Mouse (Mus musculus) adrenal gland, adult 18-20 months (tissue): ENCODE measurements around the gene Zfp12. TPM values are rescaled to one million over a fixed set of nuclear protein-coding genes. Genes with fewer than 3 reads are reported as not detected.

Experiments used
- DNase-seq, 2 experiments: peaks; one replicate each; pipeline ENCODE4 v3.0.0; 2021 to 2022; ENCODE audit warnings: low spot score in 2 of 2
- total RNA-seq, 2 experiments: library from RNA; stranded (reverse); gene quantifications; 1 replicate in 1 of 2; 2 replicates in 1 of 2; pipeline ENCODE4 v1.2.3; 2021

Zfp12 gene
- total RNA-seq, 2 experiments from 2014 or later, result 21.2 to 22.1 TPM

GRCm38 (mm10) chr5:143264689-143265088 lies 29.7 kb downstream of the Zfp12 start:
- DNase-seq, result no peak

GRCm38 (mm10) chr5:143265409-143265808 lies 30.4 kb downstream of the Zfp12 start:
- DNase-seq, result no peak

DNA sequence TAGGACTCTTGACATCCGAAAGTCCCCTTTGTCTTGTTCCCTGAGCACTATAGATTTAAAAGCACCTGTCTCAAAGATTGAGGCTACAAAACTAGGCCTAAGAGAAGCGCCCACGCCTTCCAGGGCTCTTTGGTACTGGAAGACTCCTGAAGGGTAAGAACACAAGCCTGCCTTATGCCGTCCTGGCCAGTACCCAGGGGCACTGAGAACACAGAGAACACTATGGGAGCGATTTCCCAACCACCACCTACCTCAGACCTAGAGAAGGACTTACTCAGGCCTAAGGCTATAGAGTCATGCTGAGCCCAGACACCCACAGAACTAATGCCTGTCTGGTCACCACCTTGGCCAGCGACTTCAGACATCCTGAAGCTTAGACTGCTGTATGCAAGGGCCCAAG lies 31.8 kb downstream of the Zfp12 start:
- no peak for DNase-seq

DNA sequence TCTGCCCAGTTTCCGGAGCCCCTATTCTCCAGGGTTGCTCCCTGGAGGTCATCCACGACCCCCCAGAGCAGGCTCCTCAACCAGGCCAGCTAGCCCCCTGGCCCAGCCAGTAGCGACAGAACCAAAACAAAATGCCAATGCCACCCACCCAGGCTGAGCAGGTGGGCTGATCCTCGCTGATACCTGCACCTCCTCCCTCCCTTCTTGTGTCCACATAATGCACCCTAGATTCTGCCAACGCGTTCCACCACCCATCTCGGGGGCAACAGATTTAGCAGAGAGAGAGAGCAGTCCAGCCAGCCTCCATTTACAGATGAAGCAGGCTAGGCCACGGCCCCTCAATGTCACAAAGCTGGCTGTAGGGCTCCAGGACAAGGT lies 34.0 kb downstream of the Zfp12 start:
- DNase-seq, result no peak

DNA sequence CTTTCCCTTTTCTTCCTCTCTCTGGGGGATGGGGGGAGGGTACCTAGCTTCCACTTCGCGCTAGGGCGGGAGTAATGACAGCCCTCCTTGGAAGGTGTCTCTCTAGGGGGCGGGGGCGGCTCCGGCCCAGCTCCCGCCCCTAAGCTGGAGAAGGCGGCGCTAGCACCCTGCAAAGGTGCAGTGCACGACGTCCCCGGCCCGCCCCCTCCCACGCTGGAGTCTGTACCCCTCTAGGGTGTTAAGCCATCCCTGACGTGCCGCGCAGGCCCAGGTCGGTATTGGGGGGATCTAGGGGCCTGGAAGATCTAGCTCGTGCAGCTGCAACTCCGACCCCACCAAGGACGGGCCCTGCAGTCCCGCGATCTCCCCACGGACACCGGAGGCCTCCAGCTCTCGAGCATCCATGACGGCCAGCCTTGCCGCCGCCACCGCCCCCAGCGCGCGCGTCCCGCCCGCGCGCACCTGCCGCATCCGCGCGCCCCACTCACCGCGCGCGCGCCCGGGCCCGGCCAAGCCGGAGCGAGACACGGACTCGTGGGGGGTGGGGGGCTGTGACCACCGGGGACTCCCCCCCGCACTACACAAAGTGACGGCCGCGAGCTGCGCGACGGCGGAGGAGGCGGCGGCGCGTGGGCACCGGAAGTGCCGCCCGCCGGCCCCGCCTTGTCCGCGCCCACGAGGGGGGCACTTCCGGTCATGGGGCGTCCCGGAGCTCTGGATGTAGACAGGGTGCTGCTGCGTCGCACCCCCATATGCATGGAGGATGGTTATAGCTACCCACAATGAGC lies 34.6 kb downstream of the Zfp12 start, which contains the start of gene Zfp316:
Gene Zfp316, minus strand, starts transcription at position 660 of the 788 bp plus-strand sequence.
- peak; percentile 72 to 75 for DNase-seq

DNA sequence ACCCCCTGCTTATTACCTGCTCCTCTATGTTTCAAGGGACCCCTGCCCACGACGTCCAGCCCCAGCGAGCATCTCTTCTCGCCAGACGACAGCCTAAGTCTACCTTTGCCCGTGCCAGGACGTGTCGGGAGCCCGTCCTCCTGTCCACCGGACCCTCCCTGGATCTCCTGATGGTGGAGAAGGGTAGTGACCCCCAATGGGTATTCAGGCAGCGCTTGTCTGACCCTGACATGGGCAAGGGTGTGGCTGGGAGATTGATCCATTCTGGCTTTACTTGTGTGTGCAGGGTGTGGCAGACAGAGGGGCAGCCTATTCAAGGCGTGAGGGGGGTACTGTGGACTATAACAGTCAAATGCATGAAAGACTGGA lies 35.2 kb downstream of the Zfp12 start:
- DNase-seq, result no peak

DNA sequence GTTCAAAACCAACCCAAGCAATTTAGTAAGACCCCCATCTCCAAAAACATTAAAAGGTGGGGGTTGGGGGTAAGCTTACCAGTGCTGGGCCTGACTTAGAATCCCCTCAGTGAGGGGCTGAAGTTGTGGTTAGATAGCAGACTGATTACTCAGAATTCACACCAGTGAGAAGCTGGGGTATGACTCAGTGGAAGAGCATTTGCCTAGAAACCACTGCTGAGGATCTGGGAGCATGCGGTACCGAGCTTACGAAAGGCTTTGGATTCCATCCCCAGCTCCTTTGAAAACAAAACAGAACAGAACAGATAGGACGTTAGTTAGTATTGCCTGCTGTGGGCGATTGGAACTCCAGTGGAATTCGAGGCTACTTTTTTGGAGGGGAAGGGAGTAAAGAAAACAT lies 36.7 kb downstream of the Zfp12 start:
- no peak for DNase-seq

DNA sequence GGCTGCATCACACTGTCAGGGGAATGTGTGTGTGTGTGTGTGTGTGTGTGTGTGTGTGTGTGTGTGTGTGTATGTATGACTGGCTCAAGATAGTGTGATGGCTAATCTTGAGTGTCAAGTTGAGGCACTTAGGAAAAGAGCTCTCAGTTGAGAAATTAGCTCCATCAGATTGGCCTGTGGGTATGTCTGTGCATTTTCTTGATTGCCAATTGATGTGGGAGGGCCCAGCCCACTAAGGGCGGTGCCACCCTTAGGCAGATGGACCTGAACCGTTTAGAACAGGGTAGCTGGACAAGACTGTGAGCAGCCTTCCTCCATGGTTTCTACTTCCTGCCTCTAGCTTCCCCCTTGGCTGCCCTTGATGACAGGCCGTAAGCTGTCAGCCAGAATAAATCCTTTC lies 37.1 kb downstream of the Zfp12 start:
- DNase-seq, result no peak

- no peak for DNase-seq
Observed at GRCm38 (mm10) chr5:143272540-143273330, 37.8 kb downstream of the Zfp12 start.

- no peak for DNase-seq
Observed at GRCm38 (mm10) chr5:143275761-143276160, 40.8 kb downstream of the Zfp12 start.

DNA sequence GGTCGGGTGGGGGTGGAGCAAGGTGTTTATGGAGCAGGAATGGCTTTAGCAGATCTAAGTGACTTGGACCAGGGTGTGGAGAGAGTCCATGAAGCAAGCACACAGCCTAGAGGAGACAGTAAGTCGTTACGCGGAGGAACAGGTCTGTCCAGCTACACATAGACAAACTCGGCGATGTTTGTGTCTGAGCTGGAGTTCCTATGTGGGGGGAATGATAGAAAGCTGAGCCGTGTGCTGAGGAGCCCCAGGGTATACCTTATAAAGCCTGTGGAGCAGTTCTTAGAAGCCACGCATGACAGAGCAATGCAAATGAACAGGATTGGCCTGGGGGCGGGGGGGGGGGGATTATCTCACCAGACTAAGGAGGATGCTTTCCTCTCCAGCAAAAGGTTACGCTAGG lies 44.3 kb downstream of the Zfp12 start:
- DNase-seq, result no peak

GRCm38 (mm10) chr5:143284762-143285161 lies 49.8 kb downstream of the Zfp12 start:
- no peak for DNase-seq

DNA sequence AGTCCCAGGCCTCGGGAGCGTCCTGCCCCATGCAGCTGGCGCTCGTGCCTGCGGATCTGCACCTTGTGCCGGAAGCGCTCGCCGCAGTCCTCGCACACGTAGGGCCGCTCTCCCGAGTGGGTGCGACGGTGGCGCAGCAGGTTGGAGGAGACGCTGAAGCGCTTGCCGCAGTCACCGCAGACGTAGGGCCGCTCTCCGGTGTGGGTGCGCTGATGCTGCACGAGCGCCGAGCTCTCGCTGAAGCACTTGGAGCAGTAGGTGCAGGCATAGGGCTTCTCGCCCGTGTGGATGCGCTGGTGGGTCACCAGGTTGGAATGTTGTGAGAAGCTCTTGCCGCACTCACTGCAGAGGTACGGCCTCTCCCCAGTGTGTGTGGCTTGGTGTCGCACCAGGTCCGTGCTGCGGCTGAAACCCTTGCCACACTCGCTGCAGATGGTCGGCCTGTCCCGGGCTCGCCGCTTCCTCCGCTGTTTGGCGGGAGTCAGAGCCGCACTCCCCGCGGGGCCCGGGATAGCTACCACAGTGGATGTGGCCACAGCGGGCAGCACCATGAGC lies 52.9 kb downstream of the Zfp12 start:
- no peak for DNase-seq

GRCm38 (mm10) chr5:143288378-143288911 lies 53.5 kb downstream of the Zfp12 start:
- no peak for DNase-seq

- DNase-seq, result no peak
Observed at GRCm38 (mm10) chr5:143289299-143289698, 54.3 kb downstream of the Zfp12 start.

GRCm38 (mm10) chr5:143292879-143293278 lies 57.9 kb downstream of the Zfp12 start:
- DNase-seq, result no peak

DNA sequence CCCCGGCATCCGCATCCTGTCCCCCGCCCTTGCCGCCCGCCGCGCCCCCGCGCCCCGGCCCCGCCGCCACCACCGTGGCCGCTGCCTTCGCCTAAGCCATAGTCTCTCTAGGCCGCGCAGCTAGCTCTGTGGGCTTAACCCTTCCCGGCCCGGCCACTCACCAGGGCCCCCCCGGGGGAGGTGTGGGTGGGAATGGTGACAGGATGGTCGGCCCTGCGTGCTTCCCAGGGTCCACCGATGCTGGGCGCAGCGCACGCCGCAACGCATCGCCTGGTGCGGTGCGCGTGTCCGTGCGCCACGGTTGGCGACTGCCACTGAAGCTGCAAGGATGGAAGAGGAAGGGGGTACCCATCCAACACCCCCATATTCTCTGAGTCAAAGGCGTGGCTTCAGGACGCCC lies 58.4 kb downstream of the Zfp12 start, which contains the start of gene Zfp853:
Gene Zfp853, minus strand, starts transcription at position 220 of the 400 bp plus-strand sequence.
- no peak for DNase-seq

DNA sequence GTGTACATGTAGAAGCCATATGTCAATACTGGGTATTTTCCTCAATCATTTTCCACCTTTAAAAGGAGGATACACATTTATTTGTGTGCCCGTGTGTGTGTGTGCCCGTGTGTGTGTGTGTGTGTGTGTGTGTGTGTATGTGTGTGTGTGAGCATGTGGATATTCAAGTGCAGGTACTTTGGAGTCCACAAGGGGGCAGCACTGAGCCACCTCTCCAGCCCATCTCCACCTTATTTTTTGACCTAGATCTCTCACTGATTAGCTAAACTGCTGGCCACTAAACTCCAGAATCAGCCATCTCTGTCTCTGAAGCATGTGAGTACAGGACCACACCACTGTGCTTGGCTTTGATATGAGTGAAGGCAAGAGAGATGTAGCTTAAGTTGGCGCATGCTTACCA lies 59.9 kb downstream of the Zfp12 start:
- no peak for DNase-seq

DNA sequence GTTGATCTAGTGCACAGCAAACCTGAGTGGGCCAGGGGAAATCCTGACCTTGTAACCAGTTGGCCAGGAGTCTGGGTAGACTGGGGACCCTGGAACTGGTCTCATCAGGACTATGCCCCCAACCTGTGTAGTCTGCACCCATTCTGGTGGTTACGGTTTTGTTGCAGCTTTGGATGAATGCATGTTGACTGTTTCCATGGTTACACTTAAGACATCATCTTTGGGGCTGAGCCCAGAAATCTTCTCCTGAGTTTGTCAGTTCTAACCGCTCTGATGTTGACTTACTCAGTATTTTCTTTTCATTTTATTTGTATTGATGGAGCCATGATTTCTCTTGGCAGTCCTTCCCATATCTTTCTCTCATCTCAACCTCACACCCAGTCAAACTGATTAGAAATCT lies 60.4 kb downstream of the Zfp12 start:
- no peak for DNase-seq

GRCm38 (mm10) chr5:143297986-143298385 lies 63.0 kb downstream of the Zfp12 start:
- no peak for DNase-seq

DNA sequence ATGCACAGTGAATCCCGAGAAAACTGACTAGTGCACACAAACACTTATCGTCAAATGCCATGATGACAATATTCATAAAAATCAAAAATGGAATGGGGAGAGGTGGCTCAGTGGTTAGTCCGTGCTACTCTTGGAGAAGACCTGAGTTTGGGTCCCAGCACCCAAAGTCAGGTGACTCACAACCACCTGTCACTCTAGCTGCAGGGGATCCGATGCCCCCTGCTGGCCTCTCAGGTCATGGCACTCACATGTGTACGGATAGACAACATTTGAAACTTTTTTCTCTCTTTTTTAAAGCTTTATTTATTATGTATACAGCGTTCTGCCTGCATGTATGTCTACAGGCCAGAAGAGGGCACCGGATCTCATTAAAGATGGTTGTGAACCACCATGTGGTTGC lies 63.4 kb downstream of the Zfp12 start:
- no peak for DNase-seq
